Comparison of ENCODE assay signal across 8 mouse cellular contexts in genomic region chr11:98348083-98348961, GRCm38 (mm10). TPM values are rescaled to one million over a fixed set of nuclear protein-coding genes. Genes with fewer than 3 reads are reported as not detected.
DNase-seq lines count a peak whose midpoint lies in the region; ATAC-seq and TF ChIP-seq lines count a peak whose summit lies in the region.

Gene Ppp1r1b (plus strand): TSS chr11:98348404.

- peak within 1 kb of the TSS; percentile 75 for H3K4me3 ChIP-seq in gastrocnemius, adult 2 months
- peak within 1 kb of the TSS; percentile 81 for H3K4me3 ChIP-seq in cerebellum, adult 2 months (replicated peaks; ENCODE audit: insufficient read depth, low read depth, low read length)
- peak within 1 kb of the TSS; percentile 47 for H3K4me3 ChIP-seq in limb, embryonic 12.5 days (replicated peaks)
- peak within 1 kb of the TSS; percentile 53 for H3K4me3 ChIP-seq in midbrain, postnatal 0 days (ENCODE audit: low read depth, low read length)

- H3K9me3 ChIP-seq in limb, embryonic 12.5 days, result no peaks in the 10 kb centered on the region
- H3K9me3 ChIP-seq in midbrain, postnatal 0 days (ENCODE audit: low read length), result no peaks in the 10 kb centered on the region

- intact Hi-C loops in gastrocnemius, adult 2 months (cut with DNase I), result loop anchor here (10.0 kb wide), 1 partner anchor 246 kb away; the partner anchor contains the start of gene Lrrc3c

- no peak for TF ChIP-seq POLR2A in cerebellum, adult 2 months (IDR thresholded peaks at IDR 0.05; ENCODE audit: borderline replicate concordance, insufficient read depth, low read length)

- H3K27ac ChIP-seq in gastrocnemius, adult 2 months, result no peak within 1 kb of the TSS
- peak within 1 kb of the TSS; percentile 22 for H3K27ac ChIP-seq in cerebellum, adult 2 months (ENCODE audit: insufficient read depth, low read length)
- no peak within 1 kb of the TSS for H3K27ac ChIP-seq in limb, embryonic 12.5 days
- H3K27ac ChIP-seq in midbrain, postnatal 0 days (ENCODE audit: low read depth, low read length), result no peak within 1 kb of the TSS

- under 1% methylated on average over 55 of the region's 55 CpGs for WGBS in cerebellum, adult 2 months
- under 1% methylated on average over 55 of the region's 55 CpGs for WGBS in limb, embryonic 12.5 days
- WGBS in midbrain, postnatal 0 days, result under 1% methylated on average over 39 of the region's 55 CpGs

- peak within 1 kb of the TSS; percentile 54 for H3K9ac ChIP-seq in limb, embryonic 12.5 days (replicated peaks)
- H3K9ac ChIP-seq in midbrain, postnatal 0 days (replicated peaks; ENCODE audit: low read length, poor library complexity, severe bottlenecking), result peak within 1 kb of the TSS; percentile 40

- peak; percentile 44; the same call in 1 of the 2 replicates for ATAC-seq in limb, embryonic 12.5 days (ENCODE audit: insufficient number of reproducible peaks, insufficient read depth, low FRiP score, low TSS enrichment, low read depth)
- ATAC-seq in midbrain, postnatal 0 days (ENCODE audit: low FRiP score), result no peak

- peaks cover 14% of the 10 kb centered on the region for H3K4me1 ChIP-seq in cerebellum, adult 2 months (ENCODE audit: control insufficient read depth, insufficient read depth, low read length)
- peaks cover 16% of the 10 kb centered on the region for H3K4me1 ChIP-seq in limb, embryonic 12.5 days (replicated peaks)
- no peaks in the 10 kb centered on the region for H3K4me1 ChIP-seq in midbrain, postnatal 0 days (ENCODE audit: insufficient read depth, low read length)

- TF ChIP-seq CTCF in gastrocnemius, adult 2 months (IDR thresholded peaks at IDR 0.05), result no peak
- no peak for TF ChIP-seq CTCF in cerebellum, adult 2 months (IDR thresholded peaks at IDR 0.05; ENCODE audit: borderline replicate concordance, insufficient read depth, low read depth, low read length)
- TF ChIP-seq CTCF in midbrain, postnatal 0 days (IDR thresholded peaks at IDR 0.05), result no peak

- H3K36me3 ChIP-seq in limb, embryonic 12.5 days, result no peaks in the 10 kb centered on the region
- no peaks in the 10 kb centered on the region for H3K36me3 ChIP-seq in midbrain, postnatal 0 days (ENCODE audit: insufficient read depth, low read length)

- peak within 1 kb of the TSS; percentile 85 for H3K4me2 ChIP-seq in limb, embryonic 12.5 days
- H3K4me2 ChIP-seq in midbrain, postnatal 0 days (ENCODE audit: low read depth, low read length, poor library complexity, severe bottlenecking), result peak within 1 kb of the TSS; percentile 90

- DNase-seq in gastrocnemius, adult 2 months, result peak; percentile 62
- DNase-seq in gastrocnemius, postnatal 10 days, result no peak
- DNase-seq in cerebellum, adult 2 months, result peak; percentile 82 to 83
- peak; percentile 29 to 48 for DNase-seq in heart, adult 9 months (ENCODE audit: low spot score in 2 of 2)
- peak; percentile 48 to 61 for DNase-seq in kidney, adult 8-10 months
- no peak for DNase-seq in midbrain, postnatal 0 days (ENCODE audit: low spot score)
- peak; percentile 72 for DNase-seq in thymus, postnatal 25 days

- no peaks in the 10 kb centered on the region for H3K27me3 ChIP-seq in cerebellum, adult 2 months (ENCODE audit: control insufficient read depth, insufficient read depth, low read length)
- peaks cover 97% of the 10 kb centered on the region for H3K27me3 ChIP-seq in limb, embryonic 12.5 days
- peaks cover 58% of the 10 kb centered on the region for H3K27me3 ChIP-seq in midbrain, postnatal 0 days (ENCODE audit: insufficient read depth, low read length)

RNA-seq across cellular contexts. Expression of gene Ppp1r1b, which starts in this region (rescaled TPM):
- not detected for total RNA-seq in gastrocnemius, adult 2 months (2021)
- total RNA-seq in gastrocnemius, postnatal 10 days (2021), result under 1 TPM; 0.35 to 0.70 TPM
- 150 and 173 TPM in 2 replicates for polyA plus RNA-seq in cerebellum, adult 2 months (2012; rRNA removed)
- polyA plus RNA-seq in limb, embryonic 12.5 days (2016; fragmentation: Nextera tagmentation; extraction: Ambion mirVana), result 0.18 and 0.76 TPM in 2 replicates
- 1.8 and 5.0 TPM in 2 replicates for total RNA-seq in midbrain, postnatal 0 days (2014; rRNA removed)
- 4.2 and 5.3 TPM in 2 replicates for polyA plus RNA-seq in midbrain, postnatal 0 days (2015; fragmentation: Nextera tagmentation; extraction: Ambion mirVana)

Comparison
In these comparisons a context has a peak if more than half of its experiments do, and no peak if none do; other contexts are left out.
1. RNA of gene Ppp1r1b (polyA plus RNA-seq): 150 to 173 TPM in cerebellum, adult 2 months; 4.2 to 5.3 TPM in midbrain, postnatal 0 days and 0.18 to 0.76 TPM in limb, embryonic 12.5 days; every median in the first group is over 10 times any median in the second.
2. Peak in DNase-seq and H3K4me3 ChIP-seq in gastrocnemius, adult 2 months; RNA of the gene not detected or under 1 TPM.
3. Peak in ATAC-seq, H3K4me3 ChIP-seq, H3K9ac ChIP-seq and H3K4me2 ChIP-seq in limb, embryonic 12.5 days; RNA of the gene not detected or under 1 TPM.
4. DNase-seq: peak in cerebellum, adult 2 months (2 of 2), heart, adult 9 months (2 of 2), kidney, adult 8-10 months (2 of 2) and thymus, postnatal 25 days (single experiment); none in gastrocnemius, postnatal 10 days (single experiment) and midbrain, postnatal 0 days (single experiment).
5. Peak in every context shown above with its lines, with median percentiles within 50 percentile points of each other: H3K4me3 ChIP-seq.